Mouse (Mus musculus): ENCODE results near the gene 2310033P09Rik. TPM values are rescaled to one million over a fixed set of nuclear protein-coding genes. Genes with fewer than 3 reads are reported as not detected.

The 2310033P09Rik gene
- 14.4 and 15.5 TPM in 2 replicates for total RNA-seq (2012; rRNA removed)

DNA sequence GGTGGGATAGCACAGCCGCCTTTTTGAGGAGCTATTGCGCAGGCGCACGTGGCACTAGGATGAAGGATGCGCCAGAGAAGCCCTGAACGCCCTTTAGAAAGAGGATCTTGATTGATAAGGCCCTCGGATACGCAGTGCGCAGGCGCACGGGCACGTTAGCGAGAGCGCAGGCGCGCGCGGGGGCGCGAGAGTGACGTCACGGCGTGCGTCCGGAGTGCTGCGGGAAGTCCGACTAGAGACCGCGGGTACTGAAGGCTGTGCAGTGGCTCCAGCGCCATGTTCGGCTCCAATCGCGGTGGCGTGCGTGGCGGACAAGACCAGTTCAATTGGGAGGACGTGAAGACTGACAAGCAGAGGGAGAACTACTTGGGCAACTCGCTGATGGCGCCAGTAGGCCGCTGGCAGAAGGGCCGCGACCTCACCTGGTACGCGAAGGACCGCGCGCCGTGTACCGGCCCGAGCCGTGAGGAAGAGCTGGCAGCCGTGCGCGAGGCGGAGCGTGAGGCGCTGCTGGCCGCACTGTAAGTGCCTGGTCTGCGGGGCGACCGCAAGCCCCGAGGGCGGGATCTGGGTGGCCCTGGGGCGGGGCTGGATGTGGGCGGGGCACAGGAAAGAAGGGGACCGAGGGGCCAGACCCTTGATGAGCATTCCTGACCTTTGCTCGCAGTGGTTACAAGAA, at the start of gene 2310033P09Rik:
2310033P09Rik (plus strand) TSS at position 169 of the 679 bp plus-strand sequence.
- H3K9me3 ChIP-seq (ENCODE audit: control insufficient read depth, insufficient read depth, low read depth, low read length) = no peaks in the 10 kb centered on the region
- peak within 1 kb of the TSS; percentile 91 to 98 for H3K4me3 ChIP-seq (ENCODE audit: insufficient read depth in 1 of 2, low read depth in 1 of 2, low read length in 2 of 2, poor library complexity in 1 of 2, severe bottlenecking in 1 of 2)

DNA sequence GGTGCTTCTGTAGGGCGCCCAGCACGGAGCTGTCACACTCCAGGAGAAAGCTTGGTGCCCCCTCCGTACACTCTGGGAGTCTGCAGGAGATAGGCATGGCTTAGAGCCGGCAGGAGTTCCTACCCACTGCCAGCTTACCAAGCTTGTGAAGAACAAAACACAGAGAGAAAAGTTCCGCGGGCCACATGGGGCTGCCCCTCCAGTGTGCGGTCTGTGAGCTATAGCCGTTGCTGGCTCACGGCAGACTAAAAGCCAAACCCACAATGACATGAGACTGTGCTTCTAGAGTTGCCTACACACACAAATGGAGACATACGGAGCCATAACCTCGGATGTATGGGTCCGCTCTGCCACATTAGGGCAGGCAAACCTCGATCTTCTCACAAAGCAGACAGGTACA, 49.0 kb upstream of the 2310033P09Rik start:
- TF ChIP-seq ZNF384 (IDR thresholded peaks at IDR 0.05; ENCODE audit: low read depth, low read length) (no peak), ZC3H11A (IDR thresholded peaks at IDR 0.05; ENCODE audit: borderline replicate concordance, low read depth, low read length) (no peak), HCFC1 (IDR thresholded peaks at IDR 0.05; ENCODE audit: borderline replicate concordance, insufficient read depth, low read length) (no peak), CHD2 (IDR thresholded peaks at IDR 0.05; ENCODE audit: low read depth, low read length) (no peak), MAFK (IDR thresholded peaks at IDR 0.05; ENCODE audit: insufficient read depth, low read depth, low read length) (no peak)
- in situ Hi-C loops (cut with MboI; ENCODE audit: low sequenced_read_pairs in 2 of 2, unreplicated experiment in 2 of 2) = no loop called here

More for the DNA sequence above, at the start of gene 2310033P09Rik:
- H3K9ac ChIP-seq (ENCODE audit: insufficient read depth, low read depth, low read length, poor library complexity, severe bottlenecking) = peak within 1 kb of the TSS; percentile 94
- H3K36me3 ChIP-seq (ENCODE audit: control insufficient read depth, insufficient read depth, low read length, poor library complexity, severe bottlenecking) = peaks cover 40% of the 10 kb centered on the region
- H3K27ac ChIP-seq (ENCODE audit: insufficient read depth, low read depth, low read length, poor library complexity, severe bottlenecking) = peak within 1 kb of the TSS; percentile 81
- H3K4me1 ChIP-seq (ENCODE audit: control insufficient read depth in 2 of 2, insufficient read depth in 2 of 2, low read length in 2 of 2, poor library complexity in 1 of 2) = peaks cover 0 to 5% of the 10 kb centered on the region in 2 experiments; a peak in 1 of 4 replicates
- in situ Hi-C loops (cut with MboI; ENCODE audit: low sequenced_read_pairs in 2 of 2, unreplicated experiment in 2 of 2) = no loop called here
- peak; percentile 84 for DNase-seq (ENCODE audit: low read depth, low spot score)
- TF ChIP-seq HCFC1 (IDR thresholded peaks at IDR 0.05; ENCODE audit: borderline replicate concordance, insufficient read depth, low read length) (peak; percentile 44; the same call in 1 of the 2 replicates), ZC3H11A (IDR thresholded peaks at IDR 0.05; ENCODE audit: borderline replicate concordance, low read depth, low read length) (no peak)

DNA sequence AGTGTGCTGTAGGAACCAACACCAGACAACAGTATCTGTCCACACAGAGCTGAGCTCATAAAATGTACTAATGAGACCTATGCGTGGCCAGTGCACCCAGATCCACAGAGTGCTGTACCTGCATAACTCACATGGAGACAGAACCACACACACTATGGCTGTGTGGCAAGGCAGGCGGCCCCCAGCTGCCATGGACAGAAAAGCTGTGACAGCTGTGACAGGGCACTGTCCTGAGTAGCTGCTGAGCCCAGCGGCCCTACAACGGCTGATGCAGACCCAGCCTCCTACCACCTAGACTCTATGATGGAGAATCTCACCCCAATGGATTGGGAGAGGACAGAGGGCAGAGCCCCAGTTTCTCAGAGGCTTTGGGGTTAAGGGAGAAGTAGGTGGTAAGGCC, 48.6 kb upstream of the 2310033P09Rik start:
- peaks cover 0 to 10% of the 10 kb centered on the region in 2 experiments; a peak in 1 of 4 replicates for H3K4me1 ChIP-seq (ENCODE audit: control insufficient read depth in 2 of 2, insufficient read depth in 2 of 2, low read length in 2 of 2, poor library complexity in 1 of 2)
- no peaks in the 10 kb centered on the region for H3K36me3 ChIP-seq (ENCODE audit: control insufficient read depth, insufficient read depth, low read length, poor library complexity, severe bottlenecking)
- H3K9ac ChIP-seq (ENCODE audit: insufficient read depth, low read depth, low read length, poor library complexity, severe bottlenecking) = no peak overlapping the region
- no peaks in the 10 kb centered on the region for H3K9me3 ChIP-seq (ENCODE audit: control insufficient read depth, insufficient read depth, low read depth, low read length)
- H3K4me3 ChIP-seq (ENCODE audit: insufficient read depth in 1 of 2, low read depth in 1 of 2, low read length in 2 of 2, poor library complexity in 1 of 2, severe bottlenecking in 1 of 2) = peak overlapping the region in 1 of 2 experiments; percentile 38; a peak in 1 of 4 replicates
- no peak for DNase-seq (ENCODE audit: low read depth, low spot score)
- H3K27ac ChIP-seq (ENCODE audit: insufficient read depth, low read depth, low read length, poor library complexity, severe bottlenecking) = no peak overlapping the region
- in situ Hi-C loops (cut with MboI; ENCODE audit: low sequenced_read_pairs in 2 of 2, unreplicated experiment in 2 of 2) = no loop called here
- TF ChIP-seq ZC3H11A (IDR thresholded peaks at IDR 0.05; ENCODE audit: borderline replicate concordance, low read depth, low read length) = no peak
- TF ChIP-seq CHD2 (IDR thresholded peaks at IDR 0.05; ENCODE audit: low read depth, low read length) = no peak
- TF ChIP-seq HCFC1 (IDR thresholded peaks at IDR 0.05; ENCODE audit: borderline replicate concordance, insufficient read depth, low read length) = no peak
- no peak for TF ChIP-seq MAFK (IDR thresholded peaks at IDR 0.05; ENCODE audit: insufficient read depth, low read depth, low read length)
- TF ChIP-seq ZNF384 (IDR thresholded peaks at IDR 0.05; ENCODE audit: low read depth, low read length) = no peak

More for the DNA sequence above, 49.0 kb upstream of the 2310033P09Rik start:
- Histone ChIP-seq H3K4me1 (ENCODE audit: control insufficient read depth in 2 of 2, insufficient read depth in 2 of 2, low read length in 2 of 2, poor library complexity in 1 of 2) (peaks cover 0 to 9% of the 10 kb centered on the region in 2 experiments; a peak in 1 of 4 replicates), H3K36me3 (ENCODE audit: control insufficient read depth, insufficient read depth, low read length, poor library complexity, severe bottlenecking) (no peaks in the 10 kb centered on the region), H3K9me3 (ENCODE audit: control insufficient read depth, insufficient read depth, low read depth, low read length) (no peaks in the 10 kb centered on the region), H3K4me3 (ENCODE audit: insufficient read depth in 1 of 2, low read depth in 1 of 2, low read length in 2 of 2, poor library complexity in 1 of 2, severe bottlenecking in 1 of 2) (peak overlapping the region; percentile 31 to 38; a peak in 3 of 4 replicates), H3K9ac (ENCODE audit: insufficient read depth, low read depth, low read length, poor library complexity, severe bottlenecking) (no peak overlapping the region; the same call in 1 of the 2 replicates), H3K27ac (ENCODE audit: insufficient read depth, low read depth, low read length, poor library complexity, severe bottlenecking) (no peak overlapping the region)
- DNase-seq (ENCODE audit: low read depth, low spot score) = no peak

DNA sequence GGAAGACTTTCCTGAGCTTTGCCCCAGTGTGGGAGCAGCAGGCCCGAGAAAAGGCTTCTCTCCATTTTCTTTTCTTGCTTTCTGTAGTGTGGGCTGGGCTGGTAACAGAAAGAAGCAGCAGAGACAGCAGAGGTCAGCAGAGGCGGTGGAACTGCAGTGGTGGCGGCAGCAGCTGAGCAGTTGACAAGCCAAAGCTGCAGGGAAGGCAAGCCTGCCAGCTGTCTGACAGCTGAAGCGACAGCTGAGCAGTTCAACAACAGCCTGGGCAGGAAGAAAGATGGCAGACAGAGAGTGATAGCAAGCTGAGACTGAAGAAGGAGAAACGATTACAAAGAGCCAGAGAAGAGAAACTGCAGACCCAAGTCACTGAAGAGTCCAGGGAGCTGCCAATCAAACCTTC, 46.7 kb upstream of the 2310033P09Rik start:
- Histone ChIP-seq H3K27ac (ENCODE audit: insufficient read depth, low read depth, low read length, poor library complexity, severe bottlenecking) (no peak overlapping the region), H3K4me3 (ENCODE audit: insufficient read depth in 1 of 2, low read depth in 1 of 2, low read length in 2 of 2, poor library complexity in 1 of 2, severe bottlenecking in 1 of 2) (no peak overlapping the region), H3K9me3 (ENCODE audit: control insufficient read depth, insufficient read depth, low read depth, low read length) (no peaks in the 10 kb centered on the region), H3K4me1 (ENCODE audit: control insufficient read depth in 2 of 2, insufficient read depth in 2 of 2, low read length in 2 of 2, poor library complexity in 1 of 2) (peaks cover 0 to 10% of the 10 kb centered on the region in 2 experiments; a peak in 1 of 4 replicates), H3K9ac (ENCODE audit: insufficient read depth, low read depth, low read length, poor library complexity, severe bottlenecking) (no peak overlapping the region), H3K36me3 (ENCODE audit: control insufficient read depth, insufficient read depth, low read length, poor library complexity, severe bottlenecking) (no peaks in the 10 kb centered on the region)
- DNase-seq (ENCODE audit: low read depth, low spot score) = no peak
- in situ Hi-C loops (cut with MboI; ENCODE audit: low sequenced_read_pairs in 2 of 2, unreplicated experiment in 2 of 2) = no loop called here
- no peak for TF ChIP-seq ZC3H11A (IDR thresholded peaks at IDR 0.05; ENCODE audit: borderline replicate concordance, low read depth, low read length)

Data from ES-E14 (cell line).